Mouse (Mus musculus): ENCODE data around the gene Gm26602. TPM values are rescaled to one million over a fixed set of nuclear protein-coding genes. Genes with fewer than 3 reads are reported as not detected.

The Gm26602 gene
- polyA plus RNA-seq, 1 experiment = not detected

GRCm38 (mm10) chr10:79921572-79921971 is 10.9 kb downstream of the Gm26602 start:
- H3ac ChIP-seq (ENCODE audit: control insufficient read depth, insufficient read length) = no peak overlapping the region
- TF ChIP-seq SRF (IDR thresholded peaks at IDR 0.05; ENCODE audit: control insufficient read depth, insufficient read length, low read depth) (no peak), MYOG (IDR thresholded peaks at IDR 0.05; ENCODE audit: control insufficient read depth in 1 of 3, insufficient read depth in 1 of 3, insufficient read length in 2 of 3, low read depth in 2 of 3) (peak in 2 of 3 experiments; percentile 1 to 4)
- peaks cover 32% of the 10 kb centered on the region for H3K27me3 ChIP-seq (ENCODE audit: control insufficient read depth, insufficient read depth, insufficient read length)
- no peak overlapping the region for H3K4me2 ChIP-seq (ENCODE audit: low read depth)
- peaks cover 1% of the 10 kb centered on the region for H3K79me2 ChIP-seq (ENCODE audit: control insufficient read depth, insufficient read depth)
- no peak overlapping the region for H3K4me3 ChIP-seq
- H3K36me3 ChIP-seq (ENCODE audit: control insufficient read depth, insufficient read depth) = no peaks in the 10 kb centered on the region

- Histone ChIP-seq H3K36me3 (ENCODE audit: control insufficient read depth, insufficient read depth) (no peaks in the 10 kb centered on the region), H3K27me3 (ENCODE audit: control insufficient read depth, insufficient read depth, insufficient read length) (peaks cover 17% of the 10 kb centered on the region), H3K79me2 (ENCODE audit: control insufficient read depth, insufficient read depth) (peaks cover 4% of the 10 kb centered on the region), H3ac (ENCODE audit: control insufficient read depth, insufficient read length) (no peak overlapping the region), H3K4me2 (ENCODE audit: low read depth) (peak overlapping the region; percentile 99), H3K4me3 (peak overlapping the region; percentile 96)
- TF ChIP-seq POLR2A (IDR thresholded peaks at IDR 0.05; ENCODE audit: insufficient read length, low read depth) (no peak), E2F4 (IDR thresholded peaks at IDR 0.05; ENCODE audit: insufficient read depth) (no peak), CEBPB (IDR thresholded peaks at IDR 0.05; ENCODE audit: insufficient read depth, poor library complexity, severe bottlenecking) (no peak), POLR2AphosphoS2 (IDR thresholded peaks at IDR 0.05; ENCODE audit: insufficient read length, low read depth) (no peak), MYOD1 (IDR thresholded peaks at IDR 0.05; ENCODE audit: control insufficient read depth in 1 of 3, insufficient read length in 2 of 3, low read depth in 2 of 3) (no peak), USF1 (IDR thresholded peaks at IDR 0.05; ENCODE audit: low read depth) (no peak), MAX (IDR thresholded peaks at IDR 0.05; ENCODE audit: low read depth) (no peak), MYOG (IDR thresholded peaks at IDR 0.05; ENCODE audit: control insufficient read depth in 1 of 3, insufficient read depth in 1 of 3, insufficient read length in 2 of 3, low read depth in 2 of 3) (no peak), TCF3 (IDR thresholded peaks at IDR 0.05; ENCODE audit: insufficient read length, low read depth) (no peak), TCF12 (IDR thresholded peaks at IDR 0.05; ENCODE audit: insufficient read depth, poor library complexity, severe bottlenecking) (no peak), REST (IDR thresholded peaks at IDR 0.05; ENCODE audit: insufficient read depth, insufficient read length) (no peak), SRF (IDR thresholded peaks at IDR 0.05; ENCODE audit: control insufficient read depth, insufficient read length, low read depth) (no peak)
Observed at GRCm38 (mm10) chr10:79924998-79925784, 14.5 kb downstream of the Gm26602 start.

DNA sequence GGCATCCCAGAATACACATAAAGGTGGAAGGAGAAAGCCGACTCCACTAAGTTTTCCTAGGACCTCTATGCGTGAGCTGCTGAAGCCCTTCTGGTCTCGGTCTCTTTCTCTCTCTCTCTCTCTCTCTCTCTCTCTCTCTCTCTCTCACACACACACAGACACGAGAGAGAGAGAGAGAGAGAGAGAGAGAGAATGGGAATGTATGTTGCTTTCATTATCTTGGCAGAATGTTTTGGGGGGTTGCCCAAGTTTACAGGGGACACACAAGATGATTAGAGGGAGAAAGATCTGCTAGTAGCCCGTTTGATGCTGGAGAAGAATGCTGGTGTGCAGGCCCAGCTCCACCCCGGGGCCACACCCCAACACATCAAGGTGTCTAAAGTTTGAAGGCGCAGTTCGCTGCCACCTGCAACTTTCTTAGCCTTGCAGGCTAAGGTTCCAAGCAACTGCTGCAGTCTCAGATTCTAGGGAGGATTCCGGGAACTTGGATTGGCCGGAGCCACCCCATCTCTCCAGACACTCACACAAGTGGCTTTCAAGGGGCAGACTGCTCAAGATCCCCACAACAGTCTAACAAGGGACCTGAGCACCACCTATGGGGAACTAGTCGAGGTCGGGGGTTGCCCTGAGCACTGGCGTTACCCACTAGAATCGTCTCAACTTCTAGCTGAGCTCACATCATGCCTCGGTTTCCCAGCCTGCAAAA is 15.3 kb downstream of the Gm26602 start:
- no peak for TF ChIP-seq TCF3 (IDR thresholded peaks at IDR 0.05; ENCODE audit: insufficient read length, low read depth)
- no peak for TF ChIP-seq USF1 (IDR thresholded peaks at IDR 0.05; ENCODE audit: low read depth)
- no peak for TF ChIP-seq POLR2A (IDR thresholded peaks at IDR 0.05; ENCODE audit: insufficient read length, low read depth)
- TF ChIP-seq E2F4 (IDR thresholded peaks at IDR 0.05; ENCODE audit: insufficient read depth) = no peak
- TF ChIP-seq REST (IDR thresholded peaks at IDR 0.05; ENCODE audit: insufficient read depth, insufficient read length) = no peak
- TF ChIP-seq MYOG (IDR thresholded peaks at IDR 0.05; ENCODE audit: control insufficient read depth in 1 of 3, insufficient read depth in 1 of 3, insufficient read length in 2 of 3, low read depth in 2 of 3) = no peak
- no peak for TF ChIP-seq MYOD1 (IDR thresholded peaks at IDR 0.05; ENCODE audit: control insufficient read depth in 1 of 3, insufficient read length in 2 of 3, low read depth in 2 of 3)
- no peak for TF ChIP-seq MAX (IDR thresholded peaks at IDR 0.05; ENCODE audit: low read depth)
- TF ChIP-seq POLR2AphosphoS2 (IDR thresholded peaks at IDR 0.05; ENCODE audit: insufficient read length, low read depth) = no peak
- no peak for TF ChIP-seq TCF12 (IDR thresholded peaks at IDR 0.05; ENCODE audit: insufficient read depth, poor library complexity, severe bottlenecking)
- no peak for TF ChIP-seq SRF (IDR thresholded peaks at IDR 0.05; ENCODE audit: control insufficient read depth, insufficient read length, low read depth)
- no peak for TF ChIP-seq CEBPB (IDR thresholded peaks at IDR 0.05; ENCODE audit: insufficient read depth, poor library complexity, severe bottlenecking)
- peaks cover 9% of the 10 kb centered on the region for H3K27me3 ChIP-seq (ENCODE audit: control insufficient read depth, insufficient read depth, insufficient read length)
- H3K36me3 ChIP-seq (ENCODE audit: control insufficient read depth, insufficient read depth) = no peaks in the 10 kb centered on the region
- H3ac ChIP-seq (ENCODE audit: control insufficient read depth, insufficient read length) = no peak overlapping the region
- H3K4me3 ChIP-seq = peak overlapping the region; percentile 96
- peak overlapping the region; percentile 99 for H3K4me2 ChIP-seq (ENCODE audit: low read depth)
- peaks cover 4% of the 10 kb centered on the region for H3K79me2 ChIP-seq (ENCODE audit: control insufficient read depth, insufficient read depth)

- Histone ChIP-seq H3K4me3 (peak within 1 kb of the TSS; percentile 96), H3K4me2 (ENCODE audit: low read depth) (peak within 1 kb of the TSS; percentile 99), H3ac (ENCODE audit: control insufficient read depth, insufficient read length) (peak within 1 kb of the TSS; percentile 12), H3K27me3 (ENCODE audit: control insufficient read depth, insufficient read depth, insufficient read length) (peaks cover 1% of the 10 kb centered on the region), H3K79me2 (ENCODE audit: control insufficient read depth, insufficient read depth) (peaks cover 4% of the 10 kb centered on the region), H3K36me3 (ENCODE audit: control insufficient read depth, insufficient read depth) (peaks cover 5% of the 10 kb centered on the region)
- peak; percentile 32 for TF ChIP-seq POLR2A (IDR thresholded peaks at IDR 0.05; ENCODE audit: insufficient read length, low read depth)
- TF ChIP-seq E2F4 (IDR thresholded peaks at IDR 0.05; ENCODE audit: insufficient read depth) = peak; percentile 55
- no peak for TF ChIP-seq USF1 (IDR thresholded peaks at IDR 0.05; ENCODE audit: low read depth)
Observed at GRCm38 (mm10) chr10:79926491-79927323, 16.1 kb downstream of the Gm26602 start, which contains the start of gene Arid3a. Arid3a (plus strand) TSS chr10:79927043.

All from myocyte (in vitro differentiated cells).